Mouse (Mus musculus) cerebellum, adult 9-11 months (tissue): ENCODE measurements around the gene Olfr1185-ps1.
"Not testable (repeated sequence)": the region's sequence is repeated elsewhere in the genome, so short reads cannot be mapped to it uniquely, and the experiment has no call there.

Source experiments
- DNase-seq: peaks from one replicate; pipeline ENCODE4 v3.0.0; 2022

The Olfr1185-ps1 gene

GRCm38 (mm10) chr2:88493020-88493419 lies at the start of gene Olfr1185-ps1:
Gene Olfr1185-ps1, plus strand, starts transcription at chr2:88493320.
- DNase-seq = no peak

DNA sequence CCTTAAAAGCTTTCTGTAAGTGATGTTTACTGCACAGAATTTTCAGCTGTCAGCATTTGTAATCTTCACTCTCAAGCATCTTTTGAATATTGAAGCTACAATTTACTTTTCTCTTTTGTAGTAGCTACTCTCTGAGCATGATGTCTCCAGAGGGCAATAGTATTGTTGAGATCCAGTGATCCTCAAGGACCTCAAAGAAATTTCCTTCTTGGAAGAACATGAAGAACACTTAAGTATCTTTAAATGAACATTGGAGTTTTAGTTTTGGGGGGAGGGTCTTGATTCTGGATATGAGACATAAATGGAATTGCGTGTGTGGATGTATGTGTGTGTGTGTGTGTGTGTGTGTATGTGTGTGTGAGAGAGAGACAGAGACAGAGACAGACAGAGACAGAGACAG lies 44.1 kb upstream of the Olfr1185-ps1 start, which contains the start of gene Gm13757:
Gene Gm13757 (minus strand): TSS at position 101 of the 400 bp plus-strand sequence.
- DNase-seq = no peak

GRCm38 (mm10) chr2:88454567-88454966 lies 38.6 kb upstream of the Olfr1185-ps1 start, which contains the start of gene Olfr1183:
Gene Olfr1183, plus strand, starts transcription at chr2:88454867.
- DNase-seq = not testable (repeated sequence)

GRCm38 (mm10) chr2:88483298-88483697 lies 9.8 kb upstream of the Olfr1185-ps1 start, which contains the start of gene Olfr1184:
Gene Olfr1184, plus strand, starts transcription at chr2:88483598.
- no peak for DNase-seq

GRCm38 (mm10) chr2:88518251-88518650 lies 25.1 kb downstream of the Olfr1185-ps1 start, which contains the start of gene Olfr1186:
Gene Olfr1186, plus strand, starts transcription at chr2:88518551.
- no peak for DNase-seq

DNA sequence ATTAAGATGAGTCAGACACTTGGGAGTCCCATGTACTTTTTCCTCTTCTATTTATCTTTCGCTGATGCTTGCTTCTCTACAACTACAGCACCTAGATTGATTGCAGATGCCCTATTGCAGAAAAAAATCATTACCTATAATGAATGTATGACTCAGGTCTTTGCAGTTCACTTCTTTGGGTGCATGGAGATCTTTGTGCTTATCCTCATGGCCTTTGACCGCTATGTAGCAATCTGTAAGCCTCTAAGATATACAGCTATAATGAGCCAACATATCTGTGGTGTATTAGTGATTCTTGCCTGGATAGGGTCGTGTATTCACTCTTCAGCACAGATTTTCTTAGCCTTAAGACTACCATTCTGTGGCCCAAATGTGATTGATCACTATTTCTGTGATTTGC lies 32.6 kb downstream of the Olfr1185-ps1 start:
- no peak for DNase-seq
